Mouse (Mus musculus) kidney, postnatal 0 days (tissue): Measurements from ENCODE around the gene Apobec3. TPM values are rescaled to one million over a fixed set of nuclear protein-coding genes. Genes with fewer than 3 reads are reported as not detected.
A peak's percentile ranks its signal among the peaks of the same experiment; 100 is the strongest.

Source experiments
- ATAC-seq: fragments of 200-750 bp; cut with Nextera tagmentation; replicated peaks from 2 replicates; pipeline ENCODE4 v1.8.0; 2017; ENCODE audit warnings: low read depth, moderate number of reproducible peaks, moderate TSS enrichment, moderate library complexity; ENCODE audit not compliant: low FRiP score
- DNase-seq: peaks from one replicate; pipeline ENCODE4 v3.0.0-alpha.2; 2016; ENCODE audit warnings: low spot score
- H3K27ac ChIP-seq: fragments of 300-500 bp; sonication (generic); 2 replicates; pipeline ENCODE4 v1.5.1; 2014; ENCODE audit warnings: mild to moderate bottlenecking
- H3K27me3 ChIP-seq: fragments of 300-500 bp; sonication (generic); 2 replicates; pipeline ENCODE4 v1.6.1; 2014; ENCODE audit warnings: low read length, mixed read lengths; ENCODE audit not compliant: insufficient read depth
- H3K36me3 ChIP-seq: fragments of 300-500 bp; sonication (generic); 2 replicates; pipeline ENCODE4 v1.6.1; 2014; ENCODE audit warnings: low read length, mixed read lengths; ENCODE audit not compliant: insufficient read depth
- H3K4me1 ChIP-seq: fragments of 300-500 bp; sonication (generic); replicated peaks from 2 replicates; pipeline ENCODE4 v1.6.1; 2014; ENCODE audit warnings: antibody characterized with exemption, low read length, mixed read lengths; ENCODE audit not compliant: insufficient read depth
- H3K4me2 ChIP-seq: fragments of 300-500 bp; sonication (generic); 2 replicates; pipeline ENCODE4 v1.6.1; 2014; ENCODE audit warnings: mild to moderate bottlenecking, low read length, moderate library complexity, mixed read lengths
- H3K4me3 ChIP-seq: fragments of 300-500 bp; sonication (generic); replicated peaks from 2 replicates; pipeline ENCODE4 v1.5.1; 2014; ENCODE audit warnings: low read depth, low read length
- H3K9ac ChIP-seq: fragments of 300-500 bp; sonication (generic); 2 replicates; pipeline ENCODE4 v1.6.1; 2014; ENCODE audit warnings: low read depth, low read length
- H3K9me3 ChIP-seq: fragments of 300-500 bp; sonication (generic); replicated peaks from 2 replicates; pipeline ENCODE4 v1.6.1; 2016; ENCODE audit warnings: low read length, inconsistent platforms, mixed read lengths
- CTCF ChIP-seq: IDR thresholded peaks from 2 replicates; pipeline ENCODE4 v1.5.1; 2016; ENCODE audit warnings: antibody characterized with exemption, low read depth, mild to moderate bottlenecking, moderate library complexity
- WGBS: fragments of 180-500 bp; shearing (Covaris S2); extraction: QIAGEN DNeasy Blood & Tissue Kit; methylation state at CpG from one replicate; pipeline ENCODE4 v1.1.7; 2014; 5-methylcytosine and 5-hydroxymethylcytosine counted together
- polyA plus RNA-seq: library from polyadenylated mRNA; unstranded; fragments of >200 nt; fragmentation: Nextera tagmentation; extraction: Ambion mirVana; gene quantifications from 2 replicates; pipeline ENCODE4 v1.2.1, GENCODE M21; 2015

The Apobec3 gene
- polyA plus RNA-seq, 1 experiment from 2014 or later = 26.1 TPM

- H3K36me3 ChIP-seq = no peaks in the 10 kb centered on the region
- no peak overlapping the region for H3K9ac ChIP-seq
- 100% methylated on average over 2 of the region's 2 CpGs for WGBS
- ATAC-seq (no peak), DNase-seq (no peak)
- no peaks in the 10 kb centered on the region for H3K9me3 ChIP-seq
- H3K4me3 ChIP-seq = no peak overlapping the region
- 0 out of 2 replicates have a peak, but pooled peaks cover 3% of the 10 kb centered on the region for H3K27me3 ChIP-seq
- H3K4me1 ChIP-seq = peaks cover 16% of the 10 kb centered on the region
- no peak for TF ChIP-seq CTCF
- H3K4me2 ChIP-seq = no peak overlapping the region
- H3K27ac ChIP-seq = no peak overlapping the region
Observed at GRCm38 (mm10) chr15:79928736-79929135, 37.3 kb downstream of the Apobec3 start.

GRCm38 (mm10) chr15:79929734-79930133, 38.3 kb downstream of the Apobec3 start:
- peaks cover 21% of the 10 kb centered on the region for H3K4me1 ChIP-seq
- ATAC-seq = no peak
- WGBS = 90% methylated on average over 3 of the region's 3 CpGs

GRCm38 (mm10) chr15:79931496-79932141, 40.2 kb downstream of the Apobec3 start:
- H3K9me3 ChIP-seq = no peaks in the 10 kb centered on the region
- TF ChIP-seq CTCF = no peak
- H3K27me3 ChIP-seq = 0 out of 2 replicates have a peak, but pooled peaks cover 3% of the 10 kb centered on the region
- peaks cover 21% of the 10 kb centered on the region for H3K4me1 ChIP-seq
- 29% methylated on average over 13 of the region's 13 CpGs for WGBS
- H3K4me3 ChIP-seq = peak overlapping the region; percentile 68
- DNase-seq = no peak
- H3K36me3 ChIP-seq = no peaks in the 10 kb centered on the region
- peak overlapping the region; percentile 91 for H3K4me2 ChIP-seq
- no peak for ATAC-seq
- 0 out of 2 replicates have a peak overlapping the region, but pooled peaks have one; percentile 47 for H3K27ac ChIP-seq
- peak overlapping the region; percentile 55; the same call in 1 of the 2 replicates for H3K9ac ChIP-seq

More at GRCm38 (mm10) chr15:79929734-79930133, 38.3 kb downstream of the Apobec3 start:
- no peak for DNase-seq
- 0 out of 2 replicates have a peak, but pooled peaks cover 3% of the 10 kb centered on the region for H3K27me3 ChIP-seq
- TF ChIP-seq CTCF = no peak
- H3K36me3 ChIP-seq = no peaks in the 10 kb centered on the region
- H3K9ac ChIP-seq = no peak overlapping the region
- no peaks in the 10 kb centered on the region for H3K9me3 ChIP-seq
- H3K4me3 ChIP-seq = no peak overlapping the region
- H3K27ac ChIP-seq = no peak overlapping the region
- H3K4me2 ChIP-seq = no peak overlapping the region

- Histone ChIP-seq H3K27me3 (0 out of 2 replicates have a peak, but pooled peaks cover 3% of the 10 kb centered on the region), H3K4me3 (peak overlapping the region; percentile 68), H3K9me3 (no peaks in the 10 kb centered on the region), H3K4me1 (peaks cover 16% of the 10 kb centered on the region), H3K9ac (peak overlapping the region; percentile 55), H3K27ac (peak overlapping the region; percentile 47; the same call in 1 of the 2 replicates), H3K4me2 (peak overlapping the region; percentile 91), H3K36me3 (no peaks in the 10 kb centered on the region)
- under 1% methylated on average over 60 of the region's 62 CpGs for WGBS
- peak; percentile 50 for TF ChIP-seq CTCF
- peak; percentile 53 for ATAC-seq
- peak; percentile 87 for DNase-seq
Observed at GRCm38 (mm10) chr15:79932323-79932987, 41.0 kb downstream of the Apobec3 start.

GRCm38 (mm10) chr15:79933052-79933669, 41.7 kb downstream of the Apobec3 start:
- 0 out of 2 replicates have a peak, but pooled peaks cover 3% of the 10 kb centered on the region for H3K27me3 ChIP-seq
- WGBS = 10% methylated on average over 22 of the region's 22 CpGs
- no peak overlapping the region for H3K27ac ChIP-seq
- H3K4me3 ChIP-seq = peak overlapping the region; percentile 68; the same call in 1 of the 2 replicates
- DNase-seq (no peak), ATAC-seq (no peak)
- H3K9ac ChIP-seq = no peak overlapping the region
- H3K36me3 ChIP-seq = no peaks in the 10 kb centered on the region
- peak overlapping the region; percentile 91 for H3K4me2 ChIP-seq
- H3K9me3 ChIP-seq = no peaks in the 10 kb centered on the region
- no peak for TF ChIP-seq CTCF
- H3K4me1 ChIP-seq = peaks cover 12% of the 10 kb centered on the region
